Mouse (Mus musculus): ENCODE measurements around the gene Magi2. TPM values are rescaled to one million over a fixed set of nuclear protein-coding genes. Genes with fewer than 3 reads are reported as not detected.

Gene Magi2
- polyA plus RNA-seq, 1 experiment: 0.48 TPM

- no peaks in the 10 kb centered on the region for H3K27me3 ChIP-seq (ENCODE audit: control insufficient read depth, insufficient read depth, insufficient read length)
- no peak overlapping the region for H3K4me2 ChIP-seq (ENCODE audit: low read depth)
- no peaks in the 10 kb centered on the region for H3K79me2 ChIP-seq (ENCODE audit: control insufficient read depth, insufficient read depth)
- no peak for TF ChIP-seq TCF3 (IDR thresholded peaks at IDR 0.05; ENCODE audit: insufficient read length, low read depth)
- TF ChIP-seq POLR2AphosphoS2 (IDR thresholded peaks at IDR 0.05; ENCODE audit: insufficient read length, low read depth): no peak
- TF ChIP-seq MYOD1 (IDR thresholded peaks at IDR 0.05; ENCODE audit: control insufficient read depth in 1 of 3, insufficient read length in 2 of 3, low read depth in 2 of 3): no peak
- TF ChIP-seq USF1 (IDR thresholded peaks at IDR 0.05; ENCODE audit: low read depth): no peak
- TF ChIP-seq E2F4 (IDR thresholded peaks at IDR 0.05; ENCODE audit: insufficient read depth): no peak
- TF ChIP-seq CEBPB (IDR thresholded peaks at IDR 0.05; ENCODE audit: insufficient read depth, poor library complexity, severe bottlenecking): no peak
- no peak for TF ChIP-seq MYOG (IDR thresholded peaks at IDR 0.05; ENCODE audit: control insufficient read depth in 1 of 3, insufficient read depth in 1 of 3, insufficient read length in 2 of 3, low read depth in 2 of 3)
- no peak for TF ChIP-seq REST (IDR thresholded peaks at IDR 0.05; ENCODE audit: insufficient read depth, insufficient read length)
- no peak for TF ChIP-seq POLR2A (IDR thresholded peaks at IDR 0.05; ENCODE audit: insufficient read length, low read depth)
- no peak for TF ChIP-seq MAX (IDR thresholded peaks at IDR 0.05; ENCODE audit: low read depth)
- no peaks in the 10 kb centered on the region for H3K36me3 ChIP-seq (ENCODE audit: control insufficient read depth, insufficient read depth)
- H3ac ChIP-seq (ENCODE audit: control insufficient read depth, insufficient read length): no peak overlapping the region
- H3K4me3 ChIP-seq: no peak overlapping the region
These were observed 1132.2 kb downstream of the Magi2 start for GRCm38 (mm10) chr5:20359021-20359420.

GRCm38 (mm10) chr5:20362154-20362553, 1135.3 kb downstream of the Magi2 start:
- Histone ChIP-seq H3K27me3 (ENCODE audit: control insufficient read depth, insufficient read depth, insufficient read length) (no peaks in the 10 kb centered on the region), H3K79me2 (ENCODE audit: control insufficient read depth, insufficient read depth) (no peaks in the 10 kb centered on the region), H3K4me3 (no peak overlapping the region), H3K36me3 (ENCODE audit: control insufficient read depth, insufficient read depth) (no peaks in the 10 kb centered on the region), H3K4me2 (ENCODE audit: low read depth) (no peak overlapping the region), H3ac (ENCODE audit: control insufficient read depth, insufficient read length) (no peak overlapping the region)
- TF ChIP-seq MAX (IDR thresholded peaks at IDR 0.05; ENCODE audit: low read depth) (no peak), E2F4 (IDR thresholded peaks at IDR 0.05; ENCODE audit: insufficient read depth) (no peak), TCF3 (IDR thresholded peaks at IDR 0.05; ENCODE audit: insufficient read length, low read depth) (no peak), CEBPB (IDR thresholded peaks at IDR 0.05; ENCODE audit: insufficient read depth, poor library complexity, severe bottlenecking) (no peak), SRF (IDR thresholded peaks at IDR 0.05; ENCODE audit: control insufficient read depth, insufficient read length, low read depth) (no peak), USF1 (IDR thresholded peaks at IDR 0.05; ENCODE audit: low read depth) (no peak), POLR2AphosphoS2 (IDR thresholded peaks at IDR 0.05; ENCODE audit: insufficient read length, low read depth) (no peak), REST (IDR thresholded peaks at IDR 0.05; ENCODE audit: insufficient read depth, insufficient read length) (no peak), POLR2A (IDR thresholded peaks at IDR 0.05; ENCODE audit: insufficient read length, low read depth) (no peak), TCF12 (IDR thresholded peaks at IDR 0.05; ENCODE audit: insufficient read depth, poor library complexity, severe bottlenecking) (no peak), MYOD1 (IDR thresholded peaks at IDR 0.05; ENCODE audit: control insufficient read depth in 1 of 3, insufficient read length in 2 of 3, low read depth in 2 of 3) (no peak)

- Histone ChIP-seq H3K36me3 (ENCODE audit: control insufficient read depth, insufficient read depth) (no peaks in the 10 kb centered on the region), H3K4me3 (no peak overlapping the region), H3K4me2 (ENCODE audit: low read depth) (no peak overlapping the region), H3K79me2 (ENCODE audit: control insufficient read depth, insufficient read depth) (no peaks in the 10 kb centered on the region), H3K27me3 (ENCODE audit: control insufficient read depth, insufficient read depth, insufficient read length) (no peaks in the 10 kb centered on the region), H3ac (ENCODE audit: control insufficient read depth, insufficient read length) (no peak overlapping the region)
- TF ChIP-seq E2F4 (IDR thresholded peaks at IDR 0.05; ENCODE audit: insufficient read depth): no peak
- no peak for TF ChIP-seq REST (IDR thresholded peaks at IDR 0.05; ENCODE audit: insufficient read depth, insufficient read length)
- no peak for TF ChIP-seq POLR2AphosphoS2 (IDR thresholded peaks at IDR 0.05; ENCODE audit: insufficient read length, low read depth)
- no peak for TF ChIP-seq SRF (IDR thresholded peaks at IDR 0.05; ENCODE audit: control insufficient read depth, insufficient read length, low read depth)
- no peak for TF ChIP-seq MYOD1 (IDR thresholded peaks at IDR 0.05; ENCODE audit: control insufficient read depth in 1 of 3, insufficient read length in 2 of 3, low read depth in 2 of 3)
- TF ChIP-seq POLR2A (IDR thresholded peaks at IDR 0.05; ENCODE audit: insufficient read length, low read depth): no peak
- no peak for TF ChIP-seq USF1 (IDR thresholded peaks at IDR 0.05; ENCODE audit: low read depth)
- TF ChIP-seq TCF12 (IDR thresholded peaks at IDR 0.05; ENCODE audit: insufficient read depth, poor library complexity, severe bottlenecking): no peak
- no peak for TF ChIP-seq TCF3 (IDR thresholded peaks at IDR 0.05; ENCODE audit: insufficient read length, low read depth)
- no peak for TF ChIP-seq CEBPB (IDR thresholded peaks at IDR 0.05; ENCODE audit: insufficient read depth, poor library complexity, severe bottlenecking)
- no peak for TF ChIP-seq MAX (IDR thresholded peaks at IDR 0.05; ENCODE audit: low read depth)
- no peak for TF ChIP-seq MYOG (IDR thresholded peaks at IDR 0.05; ENCODE audit: control insufficient read depth in 1 of 3, insufficient read depth in 1 of 3, insufficient read length in 2 of 3, low read depth in 2 of 3)
These were observed 1136.4 kb downstream of the Magi2 start for GRCm38 (mm10) chr5:20363216-20363615.

- H3K27me3 ChIP-seq (ENCODE audit: control insufficient read depth, insufficient read depth, insufficient read length): no peaks in the 10 kb centered on the region
- no peaks in the 10 kb centered on the region for H3K36me3 ChIP-seq (ENCODE audit: control insufficient read depth, insufficient read depth)
- no peak overlapping the region for H3K4me3 ChIP-seq
- H3K79me2 ChIP-seq (ENCODE audit: control insufficient read depth, insufficient read depth): no peaks in the 10 kb centered on the region
- no peak overlapping the region for H3K4me2 ChIP-seq (ENCODE audit: low read depth)
- no peak overlapping the region for H3ac ChIP-seq (ENCODE audit: control insufficient read depth, insufficient read length)
- TF ChIP-seq CEBPB (IDR thresholded peaks at IDR 0.05; ENCODE audit: insufficient read depth, poor library complexity, severe bottlenecking) (no peak), TCF12 (IDR thresholded peaks at IDR 0.05; ENCODE audit: insufficient read depth, poor library complexity, severe bottlenecking) (no peak), SRF (IDR thresholded peaks at IDR 0.05; ENCODE audit: control insufficient read depth, insufficient read length, low read depth) (no peak), USF1 (IDR thresholded peaks at IDR 0.05; ENCODE audit: low read depth) (no peak), E2F4 (IDR thresholded peaks at IDR 0.05; ENCODE audit: insufficient read depth) (no peak), REST (IDR thresholded peaks at IDR 0.05; ENCODE audit: insufficient read depth, insufficient read length) (no peak), POLR2A (IDR thresholded peaks at IDR 0.05; ENCODE audit: insufficient read length, low read depth) (no peak), MYOG (IDR thresholded peaks at IDR 0.05; ENCODE audit: control insufficient read depth in 1 of 3, insufficient read depth in 1 of 3, insufficient read length in 2 of 3, low read depth in 2 of 3) (no peak), MYOD1 (IDR thresholded peaks at IDR 0.05; ENCODE audit: control insufficient read depth in 1 of 3, insufficient read length in 2 of 3, low read depth in 2 of 3) (no peak), MAX (IDR thresholded peaks at IDR 0.05; ENCODE audit: low read depth) (no peak)
These were observed 1146.8 kb downstream of the Magi2 start for GRCm38 (mm10) chr5:20373586-20373985.

All from myocyte (in vitro differentiated cells).